Mouse (Mus musculus): ENCODE measurements around the gene Gm28035. TPM values are rescaled to one million over a fixed set of nuclear protein-coding genes. Genes with fewer than 3 reads are reported as not detected.

Gene Gm28035
- polyA plus RNA-seq, 1 experiment from 2014 or later: 0.18 TPM

- no peak overlapping the region for H3K27ac ChIP-seq (ENCODE audit: low read length)
- WGBS: 73% methylated on average over 3 of the region's 3 CpGs
These were observed 41.3 kb downstream of the Gm28035 start for GRCm38 (mm10) chr2:30281651-30282050.

GRCm38 (mm10) chr2:30283193-30283592, 42.8 kb downstream of the Gm28035 start:
- 85% methylated on average over 2 of the region's 2 CpGs for WGBS
- no peak for ATAC-seq (ENCODE audit: low read depth)

More at GRCm38 (mm10) chr2:30281651-30282050, 41.3 kb downstream of the Gm28035 start:
- H3K4me3 ChIP-seq (ENCODE audit: low read length): no peak overlapping the region
- no peaks in the 10 kb centered on the region for H3K9me3 ChIP-seq (ENCODE audit: control insufficient read depth, low read length)
- H3K36me3 ChIP-seq (ENCODE audit: control insufficient read depth, insufficient read depth, low read length): no peaks in the 10 kb centered on the region
- H3K4me2 ChIP-seq (ENCODE audit: low read depth, low read length): no peak overlapping the region
- peaks cover 7% of the 10 kb centered on the region; the same call in 1 of the 2 replicates for H3K4me1 ChIP-seq (replicated peaks; ENCODE audit: control insufficient read depth, insufficient read depth, low read length)
- no peak overlapping the region for H3K9ac ChIP-seq (ENCODE audit: low read length)
- no peak for ATAC-seq (ENCODE audit: low read depth)
- no peaks in the 10 kb centered on the region for H3K27me3 ChIP-seq (ENCODE audit: control insufficient read depth, insufficient read depth, low read depth, low read length)

GRCm38 (mm10) chr2:30285004-30285403, 44.6 kb downstream of the Gm28035 start:
- no peak overlapping the region for H3K27ac ChIP-seq (ENCODE audit: low read length)
- no peak for ATAC-seq (ENCODE audit: low read depth)
- H3K27me3 ChIP-seq (ENCODE audit: control insufficient read depth, insufficient read depth, low read depth, low read length): no peaks in the 10 kb centered on the region
- peaks cover 17% of the 10 kb centered on the region for H3K4me1 ChIP-seq (replicated peaks; ENCODE audit: control insufficient read depth, insufficient read depth, low read length)
- H3K36me3 ChIP-seq (ENCODE audit: control insufficient read depth, insufficient read depth, low read length): no peaks in the 10 kb centered on the region
- H3K9ac ChIP-seq (ENCODE audit: low read length): no peak overlapping the region
- peak overlapping the region; percentile 92 for H3K4me3 ChIP-seq (ENCODE audit: low read length)
- peak overlapping the region; percentile 91 for H3K4me2 ChIP-seq (ENCODE audit: low read depth, low read length)
- WGBS: 85% methylated on average over 5 of the region's 5 CpGs
- no peaks in the 10 kb centered on the region for H3K9me3 ChIP-seq (ENCODE audit: control insufficient read depth, low read length)

More at GRCm38 (mm10) chr2:30283193-30283592, 42.8 kb downstream of the Gm28035 start:
- Histone ChIP-seq H3K27me3 (ENCODE audit: control insufficient read depth, insufficient read depth, low read depth, low read length) (no peaks in the 10 kb centered on the region), H3K4me3 (ENCODE audit: low read length) (no peak overlapping the region), H3K36me3 (ENCODE audit: control insufficient read depth, insufficient read depth, low read length) (no peaks in the 10 kb centered on the region), H3K4me1 (replicated peaks; ENCODE audit: control insufficient read depth, insufficient read depth, low read length) (peaks cover 17% of the 10 kb centered on the region), H3K9me3 (ENCODE audit: control insufficient read depth, low read length) (no peaks in the 10 kb centered on the region), H3K4me2 (ENCODE audit: low read depth, low read length) (no peak overlapping the region), H3K27ac (ENCODE audit: low read length) (no peak overlapping the region), H3K9ac (ENCODE audit: low read length) (no peak overlapping the region)

GRCm38 (mm10) chr2:30285416-30286181, 45.2 kb downstream of the Gm28035 start:
- Histone ChIP-seq H3K4me3 (ENCODE audit: low read length) (peak overlapping the region; percentile 92), H3K27ac (ENCODE audit: low read length) (no peak overlapping the region), H3K9ac (ENCODE audit: low read length) (peak overlapping the region; percentile 90), H3K36me3 (ENCODE audit: control insufficient read depth, insufficient read depth, low read length) (no peaks in the 10 kb centered on the region), H3K9me3 (ENCODE audit: control insufficient read depth, low read length) (no peaks in the 10 kb centered on the region), H3K27me3 (ENCODE audit: control insufficient read depth, insufficient read depth, low read depth, low read length) (no peaks in the 10 kb centered on the region), H3K4me1 (replicated peaks; ENCODE audit: control insufficient read depth, insufficient read depth, low read length) (peaks cover 17% of the 10 kb centered on the region), H3K4me2 (ENCODE audit: low read depth, low read length) (peak overlapping the region; percentile 91)
- ATAC-seq (ENCODE audit: low read depth): peak; percentile 50
- WGBS: 10% methylated on average over 38 of the region's 38 CpGs

DNA sequence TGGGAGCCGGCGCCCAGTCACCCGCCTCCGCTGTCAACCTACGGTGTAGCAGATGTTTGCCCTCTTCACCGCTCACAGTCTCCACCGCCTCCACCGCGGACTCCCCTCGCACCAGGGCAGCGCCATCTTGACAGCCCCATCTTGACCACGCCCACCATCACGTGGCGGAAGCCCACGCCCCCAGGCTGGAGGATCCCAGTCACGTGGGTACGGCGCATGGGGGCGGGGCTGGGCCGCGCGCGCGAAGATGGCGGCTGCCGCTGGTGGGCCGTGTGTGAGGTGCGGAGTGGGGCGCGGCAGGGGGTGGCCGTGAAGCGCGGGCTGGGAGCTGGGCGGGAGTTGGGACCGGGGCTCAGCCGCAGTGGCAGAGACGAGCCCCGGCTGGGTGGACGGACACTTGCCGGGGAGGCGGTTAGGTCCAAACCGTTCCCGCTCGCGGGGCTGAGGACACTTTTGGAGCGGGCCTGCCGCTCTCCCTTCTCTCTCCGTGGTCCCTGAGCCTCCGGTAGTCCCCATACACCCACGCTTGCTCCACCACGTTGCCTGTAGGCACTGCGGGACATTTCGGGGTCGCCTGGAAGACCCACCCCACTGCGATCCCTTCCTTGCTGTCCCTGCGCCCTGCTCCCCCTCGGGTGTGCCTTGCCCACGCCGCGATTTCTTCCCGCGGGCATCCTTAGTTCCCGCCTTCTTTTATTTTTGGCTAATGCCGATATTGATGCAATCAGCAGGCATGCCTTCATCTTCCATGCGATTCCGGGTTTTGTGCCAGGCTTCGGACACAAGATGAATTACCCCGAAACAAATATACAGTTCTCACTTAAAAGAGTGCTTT, 46.0 kb downstream of the Gm28035 start, which contains the start of the genes Dolk and Nup188:
TSS of gene Dolk (minus strand) at position 143 of the 835 bp plus-strand sequence.
TSS of gene Nup188 (plus strand) at position 206 of the 835 bp plus-strand sequence.
- Histone ChIP-seq H3K4me2 (ENCODE audit: low read depth, low read length) (peak within 1 kb of the TSS; percentile 91), H3K27ac (ENCODE audit: low read length) (peak within 1 kb of the TSS; percentile 63), H3K9me3 (ENCODE audit: control insufficient read depth, low read length) (no peaks in the 10 kb centered on the region), H3K36me3 (ENCODE audit: control insufficient read depth, insufficient read depth, low read length) (no peaks in the 10 kb centered on the region), H3K4me3 (ENCODE audit: low read length) (peak within 1 kb of the TSS; percentile 92), H3K4me1 (replicated peaks; ENCODE audit: control insufficient read depth, insufficient read depth, low read length) (peaks cover 17% of the 10 kb centered on the region), H3K9ac (ENCODE audit: low read length) (peak within 1 kb of the TSS; percentile 90), H3K27me3 (ENCODE audit: control insufficient read depth, insufficient read depth, low read depth, low read length) (no peaks in the 10 kb centered on the region)
- under 1% methylated on average over 58 of the region's 68 CpGs for WGBS
- peak; percentile 97 for ATAC-seq (ENCODE audit: low read depth)

DNA sequence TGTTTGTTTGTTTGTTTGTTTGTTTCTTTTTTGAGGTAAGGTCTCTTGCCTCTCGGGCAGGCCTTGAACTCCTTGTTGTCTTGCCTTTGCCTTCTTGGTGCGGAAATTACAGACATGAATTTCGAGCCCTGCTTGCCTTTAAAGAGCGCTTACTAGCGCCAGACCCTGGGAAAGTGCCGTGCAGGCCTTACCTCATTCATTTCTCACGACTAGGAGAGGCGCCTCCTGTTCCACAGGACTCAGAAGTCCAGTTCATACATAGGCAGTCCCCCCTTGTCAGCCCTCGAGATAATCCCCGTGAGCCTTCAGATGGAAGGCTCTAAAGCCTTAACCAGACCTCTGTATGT, 46.6 kb downstream of the Gm28035 start:
- no peaks in the 10 kb centered on the region for H3K9me3 ChIP-seq (ENCODE audit: control insufficient read depth, low read length)
- ATAC-seq (ENCODE audit: low read depth): 0 out of 2 replicates have a peak, but pooled peaks have one; percentile 21
- H3K27ac ChIP-seq (ENCODE audit: low read length): peak overlapping the region; percentile 63
- H3K4me3 ChIP-seq (ENCODE audit: low read length): peak overlapping the region; percentile 92
- peak overlapping the region; percentile 90 for H3K9ac ChIP-seq (ENCODE audit: low read length)
- H3K4me1 ChIP-seq (replicated peaks; ENCODE audit: control insufficient read depth, insufficient read depth, low read length): peaks cover 17% of the 10 kb centered on the region
- H3K4me2 ChIP-seq (ENCODE audit: low read depth, low read length): peak overlapping the region; percentile 59
- 0% methylated on average over 10 of the region's 10 CpGs for WGBS
- no peaks in the 10 kb centered on the region for H3K27me3 ChIP-seq (ENCODE audit: control insufficient read depth, insufficient read depth, low read depth, low read length)
- no peaks in the 10 kb centered on the region for H3K36me3 ChIP-seq (ENCODE audit: control insufficient read depth, insufficient read depth, low read length)

GRCm38 (mm10) chr2:30299525-30299924, 59.2 kb downstream of the Gm28035 start:
- Histone ChIP-seq H3K27ac (ENCODE audit: low read length) (no peak overlapping the region), H3K27me3 (ENCODE audit: control insufficient read depth, insufficient read depth, low read depth, low read length) (no peaks in the 10 kb centered on the region)
- 75% methylated on average over 3 of the region's 3 CpGs for WGBS

GRCm38 (mm10) chr2:30299966-30300365, 59.6 kb downstream of the Gm28035 start:
- no peaks in the 10 kb centered on the region for H3K4me1 ChIP-seq (replicated peaks; ENCODE audit: control insufficient read depth, insufficient read depth, low read length)
- ATAC-seq (ENCODE audit: low read depth): no peak
- no peak overlapping the region for H3K27ac ChIP-seq (ENCODE audit: low read length)
- WGBS: 90% methylated on average over 5 of the region's 5 CpGs
- H3K27me3 ChIP-seq (ENCODE audit: control insufficient read depth, insufficient read depth, low read depth, low read length): no peaks in the 10 kb centered on the region
- H3K4me2 ChIP-seq (ENCODE audit: low read depth, low read length): no peak overlapping the region
- no peaks in the 10 kb centered on the region for H3K9me3 ChIP-seq (ENCODE audit: control insufficient read depth, low read length)
- no peak overlapping the region for H3K4me3 ChIP-seq (ENCODE audit: low read length)
- peaks cover 45% of the 10 kb centered on the region for H3K36me3 ChIP-seq (ENCODE audit: control insufficient read depth, insufficient read depth, low read length)
- H3K9ac ChIP-seq (ENCODE audit: low read length): no peak overlapping the region

More at GRCm38 (mm10) chr2:30299525-30299924, 59.2 kb downstream of the Gm28035 start:
- Histone ChIP-seq H3K4me2 (ENCODE audit: low read depth, low read length) (no peak overlapping the region), H3K4me3 (ENCODE audit: low read length) (no peak overlapping the region), H3K9ac (ENCODE audit: low read length) (no peak overlapping the region), H3K9me3 (ENCODE audit: control insufficient read depth, low read length) (no peaks in the 10 kb centered on the region), H3K4me1 (replicated peaks; ENCODE audit: control insufficient read depth, insufficient read depth, low read length) (no peaks in the 10 kb centered on the region), H3K36me3 (ENCODE audit: control insufficient read depth, insufficient read depth, low read length) (peaks cover 41% of the 10 kb centered on the region)
- ATAC-seq (ENCODE audit: low read depth): no peak

GRCm38 (mm10) chr2:30306087-30306486, 65.7 kb downstream of the Gm28035 start:
- Histone ChIP-seq H3K9me3 (ENCODE audit: control insufficient read depth, low read length) (no peaks in the 10 kb centered on the region), H3K4me3 (ENCODE audit: low read length) (no peak overlapping the region), H3K27ac (ENCODE audit: low read length) (no peak overlapping the region), H3K4me1 (replicated peaks; ENCODE audit: control insufficient read depth, insufficient read depth, low read length) (no peaks in the 10 kb centered on the region), H3K9ac (ENCODE audit: low read length) (no peak overlapping the region), H3K4me2 (ENCODE audit: low read depth, low read length) (no peak overlapping the region), H3K27me3 (ENCODE audit: control insufficient read depth, insufficient read depth, low read depth, low read length) (no peaks in the 10 kb centered on the region), H3K36me3 (ENCODE audit: control insufficient read depth, insufficient read depth, low read length) (peaks cover 62% of the 10 kb centered on the region)
- no peak for ATAC-seq (ENCODE audit: low read depth)
- 82% methylated on average over 7 of the region's 7 CpGs for WGBS
